Mouse (Mus musculus): Measurements from ENCODE around the gene Orc3.

DNA sequence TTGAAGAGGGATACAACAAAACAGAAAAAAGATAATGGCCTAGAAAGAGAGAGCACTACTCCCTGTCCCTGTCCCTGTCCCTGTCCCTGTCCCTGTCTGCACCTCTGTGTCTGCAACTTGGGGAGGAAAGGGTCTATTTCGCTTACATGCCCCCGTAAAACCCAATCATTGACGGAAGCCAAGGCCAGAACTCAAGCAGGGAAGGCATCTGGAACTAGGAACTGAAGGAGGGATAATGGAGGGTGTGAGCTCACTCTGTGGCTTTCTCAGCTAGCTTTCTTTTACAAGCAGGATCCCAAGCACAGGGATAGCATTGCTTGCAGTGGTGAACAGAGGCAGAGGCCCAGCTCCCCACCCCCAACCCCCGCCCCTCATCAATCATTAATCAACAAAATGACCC is 85.4 kb downstream of the Orc3 start:
- TF ChIP-seq POLR2A (IDR thresholded peaks at IDR 0.05; ENCODE audit: extremely low read depth, insufficient read depth, low read length) (no peak), CTCF (IDR thresholded peaks at IDR 0.05; ENCODE audit: extremely low read depth, insufficient read depth, low read length) (no peak)
